Mouse (Mus musculus): ENCODE measurements around the gene Hhat. TPM values are rescaled to one million over a fixed set of nuclear protein-coding genes. Genes with fewer than 3 reads are reported as not detected.

Hhat gene
- polyA plus RNA-seq, 1 experiment: 3.1 TPM

- Histone ChIP-seq H3K36me3 (ENCODE audit: control insufficient read depth, insufficient read depth, low read length, poor library complexity, severe bottlenecking) (no peaks in the 10 kb centered on the region), H3K4me3 (ENCODE audit: low read depth, low read length) (no peak overlapping the region), H3K27me3 (ENCODE audit: control insufficient read depth, insufficient read depth, low read length, poor library complexity, severe bottlenecking) (no peaks in the 10 kb centered on the region), H3K9me3 (replicated peaks; ENCODE audit: control insufficient read depth, insufficient read depth, low read length, poor library complexity, severe bottlenecking) (no peaks in the 10 kb centered on the region), H3K27ac (ENCODE audit: insufficient read depth, low read length) (no peak overlapping the region), H3K4me1 (ENCODE audit: control insufficient read depth, insufficient read depth, low read length) (no peaks in the 10 kb centered on the region), H3K9ac (ENCODE audit: low read depth, poor library complexity, severe bottlenecking) (no peak overlapping the region)
- TF ChIP-seq POLR2A (IDR thresholded peaks at IDR 0.05; ENCODE audit: insufficient read depth, low read length) (no peak), CTCF (IDR thresholded peaks at IDR 0.05; ENCODE audit: low read depth, low read length) (no peak), EP300 (IDR thresholded peaks at IDR 0.05; ENCODE audit: insufficient read depth, low read depth, low read length) (no peak)
These were observed 78.0 kb downstream of the Hhat start for GRCm38 (mm10) chr1:192692982-192693381.

- H3K9me3 ChIP-seq (replicated peaks; ENCODE audit: control insufficient read depth, insufficient read depth, low read length, poor library complexity, severe bottlenecking): no peaks in the 10 kb centered on the region
- H3K4me3 ChIP-seq (ENCODE audit: low read depth, low read length): no peak overlapping the region
- no peaks in the 10 kb centered on the region for H3K36me3 ChIP-seq (ENCODE audit: control insufficient read depth, insufficient read depth, low read length, poor library complexity, severe bottlenecking)
- TF ChIP-seq CTCF (IDR thresholded peaks at IDR 0.05; ENCODE audit: low read depth, low read length) (no peak), EP300 (IDR thresholded peaks at IDR 0.05; ENCODE audit: insufficient read depth, low read depth, low read length) (no peak), POLR2A (IDR thresholded peaks at IDR 0.05; ENCODE audit: insufficient read depth, low read length) (no peak)
- no peaks in the 10 kb centered on the region; the same call in 1 of the 2 replicates for H3K27me3 ChIP-seq (ENCODE audit: control insufficient read depth, insufficient read depth, low read length, poor library complexity, severe bottlenecking)
- H3K4me1 ChIP-seq (ENCODE audit: control insufficient read depth, insufficient read depth, low read length): no peaks in the 10 kb centered on the region
- no peak overlapping the region for H3K27ac ChIP-seq (ENCODE audit: insufficient read depth, low read length)
- no peak overlapping the region for H3K9ac ChIP-seq (ENCODE audit: low read depth, poor library complexity, severe bottlenecking)
These were observed 88.6 kb downstream of the Hhat start for GRCm38 (mm10) chr1:192682219-192682951.

DNA sequence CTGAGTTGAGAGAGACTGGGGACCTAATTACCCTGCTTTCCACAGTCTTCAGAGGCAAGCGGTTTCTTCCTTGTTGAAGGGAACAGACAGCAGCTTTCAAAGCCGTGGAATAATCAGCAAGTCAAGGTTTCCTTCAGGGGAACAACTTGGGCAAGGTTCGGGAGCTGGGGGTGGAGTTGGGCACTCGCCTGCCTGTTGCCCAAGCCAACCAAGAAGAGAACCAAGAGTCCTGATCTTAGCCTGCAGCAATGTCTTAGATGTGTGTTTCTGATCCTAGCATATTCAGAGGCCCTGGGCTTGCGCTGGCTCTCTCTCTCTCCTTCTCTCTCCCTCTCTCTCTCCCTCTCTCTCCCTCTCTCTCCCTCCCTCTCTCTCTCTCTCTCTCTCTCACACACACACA is 93.8 kb downstream of the Hhat start:
- TF ChIP-seq CTCF (IDR thresholded peaks at IDR 0.05; ENCODE audit: low read depth, low read length) (no peak), EP300 (IDR thresholded peaks at IDR 0.05; ENCODE audit: insufficient read depth, low read depth, low read length) (no peak), POLR2A (IDR thresholded peaks at IDR 0.05; ENCODE audit: insufficient read depth, low read length) (no peak)
- no peak overlapping the region for H3K4me3 ChIP-seq (ENCODE audit: low read depth, low read length)
- H3K27me3 ChIP-seq (ENCODE audit: control insufficient read depth, insufficient read depth, low read length, poor library complexity, severe bottlenecking): no peaks in the 10 kb centered on the region; the same call in 1 of the 2 replicates
- H3K9ac ChIP-seq (ENCODE audit: low read depth, poor library complexity, severe bottlenecking): no peak overlapping the region
- H3K36me3 ChIP-seq (ENCODE audit: control insufficient read depth, insufficient read depth, low read length, poor library complexity, severe bottlenecking): no peaks in the 10 kb centered on the region
- no peak overlapping the region for H3K27ac ChIP-seq (ENCODE audit: insufficient read depth, low read length)
- H3K4me1 ChIP-seq (ENCODE audit: control insufficient read depth, insufficient read depth, low read length): no peaks in the 10 kb centered on the region
- H3K9me3 ChIP-seq (replicated peaks; ENCODE audit: control insufficient read depth, insufficient read depth, low read length, poor library complexity, severe bottlenecking): peaks cover 9% of the 10 kb centered on the region

GRCm38 (mm10) chr1:192663608-192664007 is 107.4 kb downstream of the Hhat start:
- no peak overlapping the region for H3K27ac ChIP-seq (ENCODE audit: insufficient read depth, low read length)
- H3K4me3 ChIP-seq (ENCODE audit: low read depth, low read length): no peak overlapping the region
- no peaks in the 10 kb centered on the region for H3K9me3 ChIP-seq (replicated peaks; ENCODE audit: control insufficient read depth, insufficient read depth, low read length, poor library complexity, severe bottlenecking)
- TF ChIP-seq POLR2A (IDR thresholded peaks at IDR 0.05; ENCODE audit: insufficient read depth, low read length) (no peak), EP300 (IDR thresholded peaks at IDR 0.05; ENCODE audit: insufficient read depth, low read depth, low read length) (no peak), CTCF (IDR thresholded peaks at IDR 0.05; ENCODE audit: low read depth, low read length) (no peak)
- H3K9ac ChIP-seq (ENCODE audit: low read depth, poor library complexity, severe bottlenecking): no peak overlapping the region
- H3K27me3 ChIP-seq (ENCODE audit: control insufficient read depth, insufficient read depth, low read length, poor library complexity, severe bottlenecking): no peaks in the 10 kb centered on the region
- no peaks in the 10 kb centered on the region for H3K36me3 ChIP-seq (ENCODE audit: control insufficient read depth, insufficient read depth, low read length, poor library complexity, severe bottlenecking)
- H3K4me1 ChIP-seq (ENCODE audit: control insufficient read depth, insufficient read depth, low read length): no peaks in the 10 kb centered on the region

GRCm38 (mm10) chr1:192663092-192663491 is 107.9 kb downstream of the Hhat start:
- Histone ChIP-seq H3K9me3 (replicated peaks; ENCODE audit: control insufficient read depth, insufficient read depth, low read length, poor library complexity, severe bottlenecking) (no peaks in the 10 kb centered on the region), H3K27me3 (ENCODE audit: control insufficient read depth, insufficient read depth, low read length, poor library complexity, severe bottlenecking) (no peaks in the 10 kb centered on the region), H3K4me3 (ENCODE audit: low read depth, low read length) (no peak overlapping the region), H3K27ac (ENCODE audit: insufficient read depth, low read length) (no peak overlapping the region), H3K9ac (ENCODE audit: low read depth, poor library complexity, severe bottlenecking) (no peak overlapping the region), H3K36me3 (ENCODE audit: control insufficient read depth, insufficient read depth, low read length, poor library complexity, severe bottlenecking) (no peaks in the 10 kb centered on the region), H3K4me1 (ENCODE audit: control insufficient read depth, insufficient read depth, low read length) (no peaks in the 10 kb centered on the region)
- TF ChIP-seq EP300 (IDR thresholded peaks at IDR 0.05; ENCODE audit: insufficient read depth, low read depth, low read length): no peak
- no peak for TF ChIP-seq CTCF (IDR thresholded peaks at IDR 0.05; ENCODE audit: low read depth, low read length)
- no peak for TF ChIP-seq POLR2A (IDR thresholded peaks at IDR 0.05; ENCODE audit: insufficient read depth, low read length)

GRCm38 (mm10) chr1:192661612-192662011 is 109.4 kb downstream of the Hhat start:
- Histone ChIP-seq H3K9ac (ENCODE audit: low read depth, poor library complexity, severe bottlenecking) (no peak overlapping the region), H3K4me1 (ENCODE audit: control insufficient read depth, insufficient read depth, low read length) (no peaks in the 10 kb centered on the region), H3K4me3 (ENCODE audit: low read depth, low read length) (no peak overlapping the region), H3K27me3 (ENCODE audit: control insufficient read depth, insufficient read depth, low read length, poor library complexity, severe bottlenecking) (no peaks in the 10 kb centered on the region), H3K9me3 (replicated peaks; ENCODE audit: control insufficient read depth, insufficient read depth, low read length, poor library complexity, severe bottlenecking) (no peaks in the 10 kb centered on the region), H3K27ac (ENCODE audit: insufficient read depth, low read length) (no peak overlapping the region), H3K36me3 (ENCODE audit: control insufficient read depth, insufficient read depth, low read length, poor library complexity, severe bottlenecking) (no peaks in the 10 kb centered on the region)
- TF ChIP-seq CTCF (IDR thresholded peaks at IDR 0.05; ENCODE audit: low read depth, low read length) (no peak), POLR2A (IDR thresholded peaks at IDR 0.05; ENCODE audit: insufficient read depth, low read length) (no peak), EP300 (IDR thresholded peaks at IDR 0.05; ENCODE audit: insufficient read depth, low read depth, low read length) (no peak)

Measured in ES-Bruce4 (cell line).